In genomic region chr5:140829911-140830294, GRCm38 (mm10) we compare ENCODE assay signal across 8 mouse cellular contexts. TPM values are rescaled to one million over a fixed set of nuclear protein-coding genes. Genes with fewer than 3 reads are reported as not detected.
A peak's percentile ranks its signal among the peaks of the same experiment; 100 is the strongest.
DNase-seq lines count a peak whose midpoint lies in the region; ATAC-seq and TF ChIP-seq lines count a peak whose summit lies in the region.

No protein-coding gene starts in this region.

- H3K9ac ChIP-seq in forebrain, postnatal 0 days = peak overlapping the region; percentile 75
- H3K9ac ChIP-seq in liver, embryonic 16.5 days (ENCODE audit: low read depth, low read length) = peak overlapping the region; percentile 77
- H3K9ac ChIP-seq in neural tube, embryonic 14.5 days (replicated peaks; ENCODE audit: low read depth, low read length) = peak overlapping the region; percentile 87

- TF ChIP-seq POLR2A in bone marrow macrophage, adult 2 months (IDR thresholded peaks at IDR 0.05; ENCODE audit: borderline replicate concordance, low read depth, low read length) = no peak

- peaks cover 27% of the 10 kb centered on the region for H3K4me1 ChIP-seq in bone marrow macrophage, adult 2 months (ENCODE audit: control insufficient read depth, insufficient read depth, low read length)
- H3K4me1 ChIP-seq in forebrain, postnatal 0 days (ENCODE audit: insufficient read depth) = peaks cover 33% of the 10 kb centered on the region
- H3K4me1 ChIP-seq in liver, embryonic 16.5 days (ENCODE audit: control insufficient read depth, low read depth, low read length) = peaks cover 36% of the 10 kb centered on the region
- peaks cover 29% of the 10 kb centered on the region for H3K4me1 ChIP-seq in neural tube, embryonic 14.5 days (ENCODE audit: control insufficient read depth, insufficient read depth, low read length)

- WGBS in forebrain, postnatal 0 days = 5% methylated on average over 57 of the region's 58 CpGs
- WGBS in liver, embryonic 16.5 days (ENCODE audit: insufficient replicate concordance) = under 1% methylated on average over 57 of the region's 58 CpGs
- WGBS in neural tube, embryonic 14.5 days = 0% methylated on average over 41 of the region's 58 CpGs

- no peaks in the 10 kb centered on the region for H3K36me3 ChIP-seq in forebrain, postnatal 0 days (ENCODE audit: insufficient read depth)
- H3K36me3 ChIP-seq in liver, embryonic 16.5 days (ENCODE audit: control insufficient read depth, insufficient read depth) = no peaks in the 10 kb centered on the region
- no peaks in the 10 kb centered on the region for H3K36me3 ChIP-seq in neural tube, embryonic 14.5 days (ENCODE audit: control insufficient read depth, insufficient read depth, low read length)

- H3K9me3 ChIP-seq in forebrain, postnatal 0 days (ENCODE audit: low read length) = no peaks in the 10 kb centered on the region
- H3K9me3 ChIP-seq in liver, embryonic 16.5 days (replicated peaks; ENCODE audit: control insufficient read depth, low read length) = no peaks in the 10 kb centered on the region
- H3K9me3 ChIP-seq in neural tube, embryonic 14.5 days (ENCODE audit: control insufficient read depth, low read length) = no peaks in the 10 kb centered on the region

- peak; percentile 31 for ATAC-seq in frontal cortex, adult (ENCODE audit: low TSS enrichment)
- ATAC-seq in forebrain, postnatal 0 days = peak; percentile 42; the same call in 1 of the 2 replicates
- no peak for ATAC-seq in liver, embryonic 16.5 days (ENCODE audit: low read depth)
- ATAC-seq in neural tube, embryonic 14.5 days (ENCODE audit: low read depth) = no peak

- no peak for DNase-seq in frontal cortex, adult 2 months (ENCODE audit: extremely low spot score in 1 of 2, low spot score in 1 of 2)
- DNase-seq in forebrain, postnatal 0 days = peak; percentile 54
- peak; percentile 69 for DNase-seq in kidney, adult 18-20 months
- DNase-seq in urinary bladder, postnatal 36 days (ENCODE audit: low spot score in 2 of 2) = peak; percentile 35 to 36

- H3K4me2 ChIP-seq in forebrain, postnatal 0 days (ENCODE audit: low read depth) = peak overlapping the region; percentile 74
- H3K4me2 ChIP-seq in liver, embryonic 16.5 days (ENCODE audit: low read depth, low read length) = peak overlapping the region; percentile 96
- H3K4me2 ChIP-seq in neural tube, embryonic 14.5 days (ENCODE audit: low read depth, low read length) = peak overlapping the region; percentile 76

- H3K27me3 ChIP-seq in forebrain, postnatal 0 days (ENCODE audit: insufficient read depth, low read length) = no peaks in the 10 kb centered on the region
- H3K27me3 ChIP-seq in liver, embryonic 16.5 days (ENCODE audit: control insufficient read depth, insufficient read depth, low read depth, low read length) = no peaks in the 10 kb centered on the region
- H3K27me3 ChIP-seq in neural tube, embryonic 14.5 days (ENCODE audit: control insufficient read depth, insufficient read depth, low read length) = no peaks in the 10 kb centered on the region

- no peak for TF ChIP-seq CTCF in bone marrow macrophage, adult 2 months (IDR thresholded peaks at IDR 0.05; ENCODE audit: low read depth, low read length)
- TF ChIP-seq CTCF in forebrain, postnatal 0 days (IDR thresholded peaks at IDR 0.05; ENCODE audit: low read depth) = no peak

- peak overlapping the region; percentile 96 for H3K4me3 ChIP-seq in bone marrow macrophage, adult 2 months (ENCODE audit: insufficient read depth, low read length)
- H3K4me3 ChIP-seq in forebrain, postnatal 0 days (ENCODE audit: low read depth, low read length) = peak overlapping the region; percentile 81
- peak overlapping the region; percentile 83 for H3K4me3 ChIP-seq in liver, embryonic 16.5 days (ENCODE audit: low read depth, low read length)
- H3K4me3 ChIP-seq in neural tube, embryonic 14.5 days (ENCODE audit: low read depth, low read length) = peak overlapping the region; percentile 84

- peak overlapping the region; percentile 53 for H3K27ac ChIP-seq in bone marrow macrophage, adult 2 months (ENCODE audit: insufficient read depth, low read depth, low read length)
- peak overlapping the region; percentile 85 for H3K27ac ChIP-seq in forebrain, postnatal 0 days (ENCODE audit: low read depth, low read length)
- peak overlapping the region; percentile 73 for H3K27ac ChIP-seq in liver, embryonic 16.5 days (ENCODE audit: low read length)
- H3K27ac ChIP-seq in neural tube, embryonic 14.5 days (ENCODE audit: low read depth, low read length) = peak overlapping the region; percentile 81

RNA-seq across cellular contexts. Expression of gene Gna12, which starts 0.3 kb away (rescaled TPM):
- 78.0 TPM in 2 replicates for polyA plus RNA-seq in frontal cortex, adult 2 months (2012; rRNA removed)
- 147 and 173 TPM in 2 replicates for polyA plus RNA-seq in bone marrow macrophage, adult 2 months (2012; ENCODE audit: insufficient read depth, insufficient read length, missing spikeins)
- 102 and 138 TPM in 2 replicates for total RNA-seq in forebrain, postnatal 0 days (2014; rRNA removed)
- 35.6 and 39.0 TPM in 2 replicates for polyA plus RNA-seq in forebrain, postnatal 0 days (2015; fragmentation: Nextera tagmentation; extraction: Ambion mirVana)
- polyA plus RNA-seq in liver, embryonic 16.5 days (2015; fragmentation: Nextera tagmentation; extraction: Ambion mirVana) = 1.9 and 2.4 TPM in 2 replicates
- 17.0 and 19.5 TPM in 2 replicates for polyA plus RNA-seq in neural tube, embryonic 14.5 days (2014; fragmentation: Nextera tagmentation; extraction: Ambion mirVana)

Comparison
In these comparisons a context has a peak if more than half of its experiments do, and no peak if none do; other contexts are left out.
1. ATAC-seq: peak in frontal cortex, adult (single experiment) and forebrain, postnatal 0 days (single experiment); none in liver, embryonic 16.5 days (single experiment) and neural tube, embryonic 14.5 days (single experiment).
2. DNase-seq: peak in forebrain, postnatal 0 days (single experiment), kidney, adult 18-20 months (single experiment) and urinary bladder, postnatal 36 days (2 of 2); none in frontal cortex, adult 2 months (0 of 2).
3. Peak in every context shown above with its lines, with median percentiles within 50 percentile points of each other: H3K27ac ChIP-seq, H3K4me3 ChIP-seq, H3K4me2 ChIP-seq and H3K9ac ChIP-seq.